Mouse (Mus musculus) cerebral cortex, adult 2 months (tissue): Measurements from ENCODE around the gene Stk32c.

ENCODE experiments used
- WGBS: fragments of 180-500 bp; shearing (Covaris S2); methylation state at CpG from one replicate; pipeline ENCODE4 v1.1.7; 2018; 5-methylcytosine and 5-hydroxymethylcytosine counted together

The Stk32c gene

GRCm38 (mm10) chr7:139143785-139144184 lies 69.3 kb downstream of the Stk32c start:
- 54% methylated on average over 1 of the region's 1 CpGs for WGBS

- WGBS, result 33% methylated on average over 11 of the region's 11 CpGs
Observed at GRCm38 (mm10) chr7:139139921-139140461, 73.1 kb downstream of the Stk32c start.

DNA sequence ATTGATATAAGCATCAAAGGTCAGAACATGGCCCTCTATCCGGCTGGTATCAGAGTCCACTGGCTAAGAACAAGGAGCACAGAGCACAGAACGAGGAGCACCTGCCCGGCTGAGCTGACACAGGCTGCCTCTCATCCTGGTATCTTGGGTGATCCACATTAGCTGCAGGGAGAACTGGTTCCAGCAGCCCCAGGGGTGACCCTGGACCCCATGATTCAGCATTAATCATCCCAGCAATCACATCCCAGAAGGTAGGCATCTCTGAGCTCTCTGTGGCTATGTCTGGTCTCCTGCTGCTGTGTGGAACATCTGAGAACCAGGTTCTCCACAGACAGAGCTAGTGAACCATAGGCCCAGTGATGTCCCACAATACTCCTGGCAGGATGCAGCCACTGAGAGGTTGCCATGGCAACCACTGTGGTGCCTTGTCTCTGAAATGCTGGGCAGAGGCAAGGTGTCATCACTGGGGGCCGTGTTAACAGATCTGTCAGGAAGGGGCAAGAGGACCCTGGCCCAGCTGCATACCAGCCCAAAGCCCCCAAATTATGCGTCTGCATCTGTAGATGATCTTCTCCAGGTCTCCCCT lies 76.1 kb downstream of the Stk32c start:
- 77% methylated on average over 5 of the region's 5 CpGs for WGBS

DNA sequence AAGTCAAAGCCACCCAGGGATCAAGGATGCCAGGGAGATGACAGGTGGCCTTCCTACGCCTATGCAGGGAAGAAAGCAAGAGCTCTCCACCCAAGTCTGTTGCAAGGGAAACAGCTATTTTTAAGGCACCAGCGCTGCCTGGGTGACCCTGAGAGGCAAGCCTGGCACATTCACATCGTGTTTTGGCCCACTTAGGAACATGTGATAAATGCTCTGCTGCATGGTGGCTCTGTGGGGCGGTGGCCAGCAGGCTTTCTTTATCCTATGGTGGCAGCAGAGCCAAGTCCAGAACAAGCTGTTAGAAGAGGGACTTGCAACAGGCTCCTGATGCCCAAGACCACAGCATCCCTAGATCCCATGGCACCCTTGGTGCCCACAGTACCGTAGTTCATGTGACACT lies 77.9 kb downstream of the Stk32c start:
- 49% methylated on average over 5 of the region's 5 CpGs for WGBS

- WGBS, result 50% methylated on average over 3 of the region's 3 CpGs
Observed at GRCm38 (mm10) chr7:139133446-139133845, 79.7 kb downstream of the Stk32c start.

GRCm38 (mm10) chr7:139131538-139131937 lies 81.6 kb downstream of the Stk32c start:
- 75% methylated on average over 8 of the region's 8 CpGs for WGBS

- WGBS, result 50% methylated on average over 6 of the region's 6 CpGs
Observed at GRCm38 (mm10) chr7:139130361-139130760, 82.7 kb downstream of the Stk32c start.

DNA sequence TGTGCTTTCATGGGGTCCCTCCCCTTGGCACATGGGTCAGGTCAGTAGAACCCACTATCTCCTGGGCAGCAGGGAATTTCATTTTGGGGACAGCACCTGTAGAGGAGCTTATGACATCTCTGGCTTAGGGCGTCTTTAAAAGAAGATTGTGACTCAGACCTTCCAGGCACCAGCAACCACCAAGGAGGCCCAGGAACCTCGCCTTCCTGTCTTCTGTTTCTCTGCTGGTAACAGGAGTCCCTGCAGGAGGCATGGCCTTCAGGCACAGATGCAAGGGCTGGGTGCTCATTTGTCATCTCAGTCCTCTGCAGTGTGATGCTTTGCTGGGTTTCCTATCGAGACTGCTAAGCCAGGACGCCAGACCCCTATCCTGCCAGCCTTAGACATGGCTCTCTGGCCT lies 84.1 kb downstream of the Stk32c start:
- WGBS, result 75% methylated on average over 4 of the region's 4 CpGs

GRCm38 (mm10) chr7:139126549-139126948 lies 86.6 kb downstream of the Stk32c start:
- 48% methylated on average over 7 of the region's 7 CpGs for WGBS

GRCm38 (mm10) chr7:139125881-139126280 lies 87.2 kb downstream of the Stk32c start:
- 82% methylated on average over 4 of the region's 4 CpGs for WGBS

GRCm38 (mm10) chr7:139119775-139120153 lies 93.3 kb downstream of the Stk32c start:
- WGBS, result 62% methylated on average over 2 of the region's 2 CpGs

DNA sequence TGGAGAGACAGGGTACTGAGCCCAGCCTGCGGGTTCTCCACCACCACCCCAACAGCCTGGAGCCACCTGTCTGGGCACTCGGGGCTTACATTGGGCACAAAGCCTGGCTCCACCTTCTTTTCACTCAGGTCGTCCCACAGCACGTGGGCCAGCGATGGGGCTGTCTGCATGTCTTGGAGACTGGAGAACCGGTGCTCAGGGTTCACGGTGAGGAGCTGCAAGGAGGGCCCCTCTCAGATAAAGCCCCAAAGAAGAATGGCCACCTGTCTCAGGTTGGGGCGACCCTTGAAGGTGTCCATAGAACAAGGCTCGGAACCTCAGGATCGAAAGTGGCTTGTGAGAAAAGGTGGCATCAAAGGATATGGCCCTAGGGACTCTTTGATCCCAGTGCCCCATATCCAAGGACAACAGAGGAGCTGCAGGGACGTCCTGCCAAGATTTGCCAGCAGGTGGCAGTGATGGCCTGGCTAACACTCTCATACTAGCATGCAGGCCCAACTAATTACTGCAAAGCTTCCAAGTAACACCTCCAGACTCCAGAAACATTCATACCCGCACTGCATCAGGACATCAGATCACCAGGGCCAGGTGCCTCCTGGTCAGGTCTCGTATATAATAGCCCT lies 93.8 kb downstream of the Stk32c start:
- WGBS, result 41% methylated on average over 13 of the region's 13 CpGs

DNA sequence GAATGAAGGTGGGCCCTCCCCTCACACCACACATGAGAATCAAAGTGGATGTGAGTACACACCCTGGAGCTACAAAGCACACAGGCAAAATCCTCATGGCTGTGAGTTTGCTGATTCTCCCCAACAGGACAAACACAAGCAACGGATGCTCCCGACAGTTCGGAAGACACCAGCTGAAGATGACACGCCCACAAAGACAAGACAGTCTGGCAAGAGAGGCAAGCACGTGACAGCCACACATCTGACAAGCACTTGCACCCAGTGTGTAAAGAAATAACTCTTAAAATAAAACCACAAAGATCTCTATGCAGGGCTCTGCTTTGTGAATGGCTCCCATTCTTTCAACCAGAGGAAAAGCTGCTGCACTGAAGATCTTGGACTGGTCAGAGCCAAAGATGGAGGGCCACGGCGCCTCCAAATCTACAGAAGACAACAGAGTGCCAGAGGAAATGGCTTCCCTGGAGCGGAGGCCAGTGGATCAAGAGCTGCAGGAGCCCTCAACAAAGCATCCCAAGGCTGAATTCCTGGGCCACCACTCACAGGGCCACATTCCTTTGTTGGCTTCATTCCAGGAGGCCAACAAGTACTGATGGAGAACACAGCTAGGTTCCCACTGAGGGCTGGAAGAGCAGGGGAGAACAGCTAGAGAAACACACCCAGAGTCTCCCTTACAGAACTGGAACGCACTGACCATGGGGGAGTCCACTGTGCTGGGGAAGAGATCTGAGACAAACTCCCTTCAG lies 105.0 kb downstream of the Stk32c start:
- WGBS, result 56% methylated on average over 9 of the region's 9 CpGs

GRCm38 (mm10) chr7:139105705-139106104 lies 107.4 kb downstream of the Stk32c start:
- 64% methylated on average over 7 of the region's 7 CpGs for WGBS

DNA sequence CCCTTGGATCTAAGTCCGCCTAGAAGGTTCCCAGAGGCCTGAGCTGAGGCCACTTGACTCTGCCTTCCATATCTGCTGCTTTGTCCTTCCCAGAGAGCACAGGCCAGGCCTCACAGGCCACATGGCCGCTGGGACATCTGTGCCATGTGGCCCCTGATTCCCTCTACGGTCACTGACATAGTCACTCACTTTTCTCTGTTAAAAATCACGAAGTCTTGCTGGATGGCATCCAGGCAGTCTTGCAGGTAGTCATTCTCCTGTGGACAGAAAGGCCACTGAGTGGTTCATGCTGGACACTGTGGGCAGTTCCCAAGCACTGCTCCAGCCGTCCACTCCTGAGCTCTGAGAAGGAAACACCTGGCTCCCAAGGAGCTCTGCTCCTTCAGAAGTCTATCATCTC lies 108.0 kb downstream of the Stk32c start:
- 82% methylated on average over 5 of the region's 5 CpGs for WGBS

GRCm38 (mm10) chr7:139103960-139104381 lies 109.1 kb downstream of the Stk32c start:
- 46% methylated on average over 10 of the region's 10 CpGs for WGBS

DNA sequence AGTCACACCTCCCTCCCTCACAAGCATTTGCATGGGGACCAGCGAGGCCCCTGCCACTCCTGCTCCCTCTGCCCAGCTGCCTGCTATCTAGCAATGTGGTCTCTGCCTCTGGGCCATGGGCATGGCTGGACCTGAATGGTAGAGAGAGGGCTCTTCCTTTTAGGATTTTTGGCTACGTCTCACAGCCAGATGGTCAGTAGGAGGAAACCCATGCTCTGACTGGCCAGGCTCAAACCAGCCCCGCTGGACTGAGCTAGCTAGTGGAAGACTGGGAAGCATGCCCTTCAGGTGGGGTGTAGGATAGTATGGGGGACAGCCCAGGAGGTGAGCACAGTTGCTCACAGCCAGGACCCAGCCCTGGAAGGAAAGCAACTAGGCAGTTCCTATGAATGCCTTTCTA lies 111.3 kb downstream of the Stk32c start:
- WGBS, result 40% methylated on average over 3 of the region's 3 CpGs

DNA sequence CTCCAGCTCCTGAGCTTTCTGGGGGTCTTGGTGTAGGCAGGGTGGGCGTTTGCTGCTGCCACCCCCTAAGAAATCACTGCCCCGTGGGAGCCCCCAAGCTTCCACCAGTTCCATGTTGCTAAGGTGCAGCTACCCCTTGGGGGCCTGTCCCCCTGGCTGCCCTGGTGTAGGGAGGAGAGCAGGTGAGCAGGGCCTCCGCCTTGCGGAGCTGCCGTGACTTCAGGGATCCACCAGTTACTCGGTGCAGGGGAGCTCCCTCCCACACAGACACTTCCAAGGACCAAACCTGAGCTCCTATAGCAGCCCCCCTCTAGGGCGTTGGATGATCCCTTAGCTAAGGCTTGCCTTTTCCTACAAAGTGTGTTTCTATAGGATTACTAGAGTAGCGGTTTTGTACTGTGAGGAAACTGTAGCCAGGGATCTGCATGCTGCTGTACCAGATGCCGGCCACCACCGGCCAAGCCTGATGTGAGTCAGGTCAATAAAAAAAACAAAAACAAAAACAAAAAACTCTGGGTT lies 111.8 kb downstream of the Stk32c start:
- 53% methylated on average over 10 of the region's 10 CpGs for WGBS

DNA sequence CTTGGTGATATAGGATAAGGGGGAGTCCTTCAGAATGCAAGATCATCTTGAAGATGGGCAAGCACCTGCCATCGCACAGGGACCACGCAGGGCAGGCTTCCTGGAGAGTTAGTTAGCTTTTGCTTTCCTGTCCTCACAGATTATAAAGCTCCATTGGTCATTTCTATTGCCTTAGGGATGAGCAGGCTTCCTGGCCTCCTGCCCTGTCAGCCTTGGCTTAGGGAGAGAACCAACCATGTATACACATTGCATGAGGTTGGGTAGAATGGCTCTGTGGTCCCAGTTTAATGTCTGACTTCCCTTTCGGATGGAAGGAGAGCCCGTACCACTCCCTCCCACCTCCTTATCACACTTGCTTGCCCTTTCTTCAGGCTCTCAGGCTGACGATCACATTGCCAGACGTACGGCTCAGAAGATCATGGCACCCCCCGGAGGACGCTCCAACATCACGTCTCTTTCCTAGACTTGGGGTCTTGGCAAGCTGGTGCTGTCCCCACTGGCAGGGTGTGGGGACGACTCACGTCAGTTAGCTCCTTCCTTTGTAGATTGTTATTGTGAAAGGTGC lies 112.5 kb downstream of the Stk32c start:
- 70% methylated on average over 12 of the region's 12 CpGs for WGBS

GRCm38 (mm10) chr7:139096399-139096798 lies 116.7 kb downstream of the Stk32c start:
- 91% methylated on average over 6 of the region's 6 CpGs for WGBS

- 91% methylated on average over 7 of the region's 7 CpGs for WGBS
Observed at GRCm38 (mm10) chr7:139095282-139095681, 117.8 kb downstream of the Stk32c start.

GRCm38 (mm10) chr7:139094761-139095160 lies 118.3 kb downstream of the Stk32c start:
- 83% methylated on average over 6 of the region's 6 CpGs for WGBS
